Comparison of ENCODE assay signal across 13 mouse cellular contexts in the genomic region with DNA sequence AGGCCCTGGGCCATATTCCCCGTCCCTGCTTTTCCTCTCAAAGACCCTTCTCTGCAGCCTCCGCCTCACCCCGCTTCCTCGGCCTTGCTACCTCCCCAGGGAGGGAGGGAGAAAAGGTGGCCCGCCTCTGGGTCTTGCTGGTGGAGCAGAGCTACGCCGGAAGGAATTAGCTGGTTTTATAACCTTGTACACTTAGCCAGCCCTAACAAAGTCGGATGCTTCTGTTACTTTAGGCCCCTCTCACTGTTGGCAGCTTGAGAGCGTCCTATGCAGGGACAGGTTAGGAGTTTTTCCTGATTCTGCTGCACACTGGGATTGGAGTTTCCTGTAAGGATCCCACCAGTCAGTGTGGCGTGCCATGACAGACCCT. TPM values are rescaled to one million over a fixed set of nuclear protein-coding genes. Genes with fewer than 3 reads are reported as not detected.
DNase-seq lines count a peak whose midpoint lies in the region; ATAC-seq and TF ChIP-seq lines count a peak whose summit lies in the region.
"Had no signal": no experiment of that assay in that cellular context is flagged by ENCODE, and none has a peak within 500 bp of the region (broad histone marks: within the 10 kb centered on the region; RNA-seq: fewer than 3 reads in every experiment).

No protein-coding gene starts in this region.

- peaks cover 91% of the 10 kb centered on the region for H3K27me3 ChIP-seq in lung, embryonic 14.5 days (ENCODE audit: insufficient read depth, low read length)
- H3K27me3 ChIP-seq in hindbrain, embryonic 11.5 days (ENCODE audit: control insufficient read depth, insufficient read depth, low read length) = peaks cover 87% of the 10 kb centered on the region
- peaks cover 84% of the 10 kb centered on the region for H3K27me3 ChIP-seq in midbrain, embryonic 14.5 days (ENCODE audit: control insufficient read depth, insufficient read depth, low read length)

- no peak overlapping the region for H3K9ac ChIP-seq in lung, embryonic 14.5 days
- H3K9ac ChIP-seq in hindbrain, embryonic 11.5 days (ENCODE audit: low read depth, low read length) = no peak overlapping the region
- H3K9ac ChIP-seq in midbrain, embryonic 14.5 days (replicated peaks; ENCODE audit: low read length) = no peak overlapping the region
- H3K9ac ChIP-seq: liver, embryonic 13.5 days had no signal

- 42% methylated on average over 10 of the region's 10 CpGs for WGBS in lung, embryonic 14.5 days
- 10% methylated on average over 10 of the region's 10 CpGs for WGBS in hindbrain, embryonic 11.5 days
- WGBS in midbrain, embryonic 14.5 days = 12% methylated on average over 10 of the region's 10 CpGs

- no peak overlapping the region for H3K27ac ChIP-seq in lung, embryonic 14.5 days (ENCODE audit: low read depth)
- H3K27ac ChIP-seq in hindbrain, embryonic 11.5 days (ENCODE audit: low read depth, low read length) = no peak overlapping the region
- H3K27ac ChIP-seq in midbrain, embryonic 14.5 days (replicated peaks; ENCODE audit: low read depth, low read length) = no peak overlapping the region
- no peak overlapping the region for H3K27ac ChIP-seq in layer of hippocampus, adult 2 months
- H3K27ac ChIP-seq: liver, embryonic 13.5 days had no signal

- no peaks in the 10 kb centered on the region for H3K36me3 ChIP-seq in lung, embryonic 14.5 days (ENCODE audit: insufficient read depth)
- no peaks in the 10 kb centered on the region for H3K36me3 ChIP-seq in hindbrain, embryonic 11.5 days (ENCODE audit: control insufficient read depth, insufficient read depth, low read length)
- no peaks in the 10 kb centered on the region for H3K36me3 ChIP-seq in midbrain, embryonic 14.5 days (ENCODE audit: control insufficient read depth, insufficient read depth, low read length)
- H3K36me3 ChIP-seq: liver, embryonic 13.5 days had no signal

- no peak overlapping the region for H3K4me3 ChIP-seq in lung, embryonic 14.5 days (ENCODE audit: low read depth, low read length)
- no peak overlapping the region for H3K4me3 ChIP-seq in hindbrain, embryonic 11.5 days (ENCODE audit: low read depth, low read length)
- no peak overlapping the region; the same call in 1 of the 2 replicates for H3K4me3 ChIP-seq in midbrain, embryonic 14.5 days (replicated peaks; ENCODE audit: low read depth, low read length)
- H3K4me3 ChIP-seq in layer of hippocampus, adult 2 months = no peak overlapping the region
- H3K4me3 ChIP-seq: liver, embryonic 13.5 days had no signal

- H3K4me2 ChIP-seq in lung, embryonic 14.5 days = no peak overlapping the region
- no peak overlapping the region for H3K4me2 ChIP-seq in hindbrain, embryonic 11.5 days (replicated peaks; ENCODE audit: low read depth, low read length)
- no peak overlapping the region for H3K4me2 ChIP-seq in midbrain, embryonic 14.5 days (ENCODE audit: low read length)
- H3K4me2 ChIP-seq: liver, embryonic 13.5 days had no signal

- no peaks in the 10 kb centered on the region for H3K9me3 ChIP-seq in lung, embryonic 14.5 days (ENCODE audit: low read depth, low read length)
- no peaks in the 10 kb centered on the region for H3K9me3 ChIP-seq in hindbrain, embryonic 11.5 days (ENCODE audit: control insufficient read depth, low read length)
- no peaks in the 10 kb centered on the region for H3K9me3 ChIP-seq in midbrain, embryonic 14.5 days (ENCODE audit: control insufficient read depth, low read length)
- H3K9me3 ChIP-seq: liver, embryonic 13.5 days had no signal

- no peak for TF ChIP-seq CTCF in lung, embryonic 14.5 days (IDR thresholded peaks at IDR 0.05; ENCODE audit: low read depth)
- TF ChIP-seq CTCF in layer of hippocampus, adult 2 months (conservative IDR thresholded peaks at IDR 0.05) = no peak

- peak; percentile 80 for DNase-seq in heart, adult 11 months
- no peak for DNase-seq in heart, postnatal 4 days
- peak; percentile 10 for DNase-seq in lung, embryonic 14.5 days
- no peak for DNase-seq in lung, postnatal 36 days
- DNase-seq in hindbrain, embryonic 11.5 days (ENCODE audit: low spot score) = peak; percentile 57
- peak; percentile 12 for DNase-seq in midbrain, embryonic 14.5 days
- DNase-seq in frontal cortex, adult 2 months (ENCODE audit: extremely low spot score in 1 of 2, low spot score in 1 of 2) = no peak
- no peak for DNase-seq in layer of hippocampus, adult 2 months (ENCODE audit: low spot score in 2 of 2)
- DNase-seq: B cell, adult 2 months; cerebellum, adult 11 months; liver, embryonic 13.5 days; lung, postnatal 14 days had no signal

- ATAC-seq in lung, embryonic 14.5 days (ENCODE audit: insufficient read depth) = no peak
- ATAC-seq in hindbrain, embryonic 11.5 days (ENCODE audit: low FRiP score) = no peak
- no peak for ATAC-seq in midbrain, embryonic 14.5 days (ENCODE audit: low FRiP score, low TSS enrichment)

- H3K4me1 ChIP-seq in lung, embryonic 14.5 days (ENCODE audit: insufficient read depth) = no peaks in the 10 kb centered on the region; the same call in 1 of the 2 replicates
- peaks cover 12% of the 10 kb centered on the region for H3K4me1 ChIP-seq in hindbrain, embryonic 11.5 days (replicated peaks; ENCODE audit: control insufficient read depth, insufficient read depth, low read length)
- H3K4me1 ChIP-seq in midbrain, embryonic 14.5 days (ENCODE audit: control insufficient read depth, insufficient read depth, low read length) = peaks cover 16% of the 10 kb centered on the region; the same call in 1 of the 2 replicates

RNA-seq across cellular contexts. Expression of gene Gdf7, which starts 1.7 kb away (rescaled TPM):
- total RNA-seq in heart, postnatal 4 days (2021) = under 1 TPM; 0.19 to 0.25 TPM
- not detected in 2 replicates for polyA plus RNA-seq in lung, embryonic 14.5 days (2014; fragmentation: Nextera tagmentation; extraction: Ambion mirVana)
- 0.59 and 1.4 TPM in 2 replicates for polyA plus RNA-seq in hindbrain, embryonic 11.5 days (2014; fragmentation: Nextera tagmentation; extraction: Ambion mirVana)
- 0.25 TPM in 1 of 2 replicates, not detected in the other for polyA plus RNA-seq in midbrain, embryonic 14.5 days (2014; fragmentation: Nextera tagmentation; extraction: Ambion mirVana)
- polyA plus RNA-seq in frontal cortex, adult 2 months (2012; rRNA removed) = 0.08 and 0.26 TPM in 2 replicates
- total RNA-seq in layer of hippocampus, adult 2 months (2021) = not detected
- polyA plus RNA-seq: liver, embryonic 13.5 days; stomach, embryonic 14.5 days had no signal

RNA-seq across cellular contexts. Expression of gene Hs1bp3, which starts 13.1 kb away (rescaled TPM):
- 10 to 100 TPM in 1 of 2 experiments, 1 to 10 TPM in 1; 7.2 to 11.0 TPM for total RNA-seq in heart, postnatal 4 days (2021)
- polyA plus RNA-seq in lung, embryonic 14.5 days (2014; fragmentation: Nextera tagmentation; extraction: Ambion mirVana) = 11.2 and 11.5 TPM in 2 replicates
- polyA plus RNA-seq in hindbrain, embryonic 11.5 days (2014; fragmentation: Nextera tagmentation; extraction: Ambion mirVana) = 6.9 TPM in 2 replicates
- 6.7 and 7.0 TPM in 2 replicates for polyA plus RNA-seq in midbrain, embryonic 14.5 days (2014; fragmentation: Nextera tagmentation; extraction: Ambion mirVana)
- polyA plus RNA-seq in frontal cortex, adult 2 months (2012; rRNA removed) = 12.8 and 13.5 TPM in 2 replicates
- 10 to 100 TPM; 12.2 to 15.1 TPM for total RNA-seq in layer of hippocampus, adult 2 months (2021)

Comparison
In these comparisons a context has a peak if more than half of its experiments do, and no peak if none do; other contexts are left out.
1. DNase-seq: peak in heart, adult 11 months (single experiment), lung, embryonic 14.5 days (single experiment), hindbrain, embryonic 11.5 days (single experiment) and midbrain, embryonic 14.5 days (single experiment); none in heart, postnatal 4 days (single experiment), lung, postnatal 36 days (single experiment), frontal cortex, adult 2 months (0 of 2) and layer of hippocampus, adult 2 months (0 of 2).